Mouse (Mus musculus) embryo, embryonic 11 days (tissue): ENCODE measurements around the gene Rhno1.
"Not testable (repeated sequence)": the region's sequence is repeated elsewhere in the genome, so short reads cannot be mapped to it uniquely, and the experiment has no call there.

Experiments
- DNase-seq: peaks from one replicate; pipeline ENCODE4 v3.0.0-alpha.2; 2015

Gene Rhno1

DNA sequence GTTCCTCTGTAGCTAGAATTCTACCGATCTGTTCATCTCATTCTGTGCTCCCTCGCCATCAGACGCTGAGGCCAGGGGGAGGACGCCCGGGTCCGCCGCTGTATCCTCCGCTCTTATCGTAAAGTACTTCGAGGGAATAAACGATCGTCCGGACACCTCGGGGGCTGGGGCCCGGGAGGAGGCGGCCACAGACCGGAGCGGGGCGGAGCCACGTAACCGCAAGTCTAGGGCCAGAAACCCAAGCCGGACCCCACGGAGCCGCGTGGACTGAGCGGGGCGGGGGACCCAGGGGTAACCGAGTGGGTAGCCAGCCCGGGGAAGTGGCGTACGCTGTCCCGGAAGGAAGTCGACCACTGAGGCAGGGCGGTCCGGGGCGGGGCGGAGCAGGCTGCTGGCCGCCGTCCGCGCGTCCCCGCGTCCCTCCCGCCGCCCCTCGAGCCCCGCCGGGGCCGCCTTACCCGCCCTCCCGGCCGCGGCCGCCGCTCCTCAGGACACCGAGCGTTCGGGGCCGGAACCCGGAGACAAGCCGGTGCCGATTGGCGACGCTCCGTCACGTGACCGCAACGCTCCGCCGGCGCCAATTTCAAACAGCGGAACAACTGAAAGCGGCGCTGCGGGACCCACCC lies at the start of gene Rhno1, which contains the start of gene Foxm1:
Gene Rhno1, minus strand, starts transcription at position 531 of the 626 bp plus-strand sequence.
Gene Foxm1, plus strand, starts transcription at position 587 of the 626 bp plus-strand sequence.
- peak; percentile 94 for DNase-seq

DNA sequence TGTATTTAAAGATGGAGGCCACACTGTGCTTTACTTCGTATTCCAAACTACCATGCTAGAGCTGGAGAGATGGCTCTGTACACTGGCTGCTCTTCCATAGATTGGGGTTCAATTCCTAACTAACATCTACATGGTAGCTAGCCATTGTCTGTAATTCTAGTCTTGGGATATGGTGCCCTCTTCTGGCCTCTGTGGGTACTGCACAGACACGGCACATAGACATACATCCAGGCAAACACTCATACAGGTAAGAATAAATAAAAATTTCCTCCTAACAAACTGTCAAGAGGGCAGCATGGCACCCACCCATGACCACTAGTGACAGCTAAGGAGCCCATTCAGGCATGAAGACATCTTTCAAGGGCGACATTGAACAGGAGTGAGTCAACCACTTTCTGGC lies 48.4 kb upstream of the Rhno1 start:
- peak; percentile 66 for DNase-seq

- DNase-seq, result no peak
Observed at GRCm38 (mm10) chr6:128410305-128410704, 47.6 kb upstream of the Rhno1 start.

DNA sequence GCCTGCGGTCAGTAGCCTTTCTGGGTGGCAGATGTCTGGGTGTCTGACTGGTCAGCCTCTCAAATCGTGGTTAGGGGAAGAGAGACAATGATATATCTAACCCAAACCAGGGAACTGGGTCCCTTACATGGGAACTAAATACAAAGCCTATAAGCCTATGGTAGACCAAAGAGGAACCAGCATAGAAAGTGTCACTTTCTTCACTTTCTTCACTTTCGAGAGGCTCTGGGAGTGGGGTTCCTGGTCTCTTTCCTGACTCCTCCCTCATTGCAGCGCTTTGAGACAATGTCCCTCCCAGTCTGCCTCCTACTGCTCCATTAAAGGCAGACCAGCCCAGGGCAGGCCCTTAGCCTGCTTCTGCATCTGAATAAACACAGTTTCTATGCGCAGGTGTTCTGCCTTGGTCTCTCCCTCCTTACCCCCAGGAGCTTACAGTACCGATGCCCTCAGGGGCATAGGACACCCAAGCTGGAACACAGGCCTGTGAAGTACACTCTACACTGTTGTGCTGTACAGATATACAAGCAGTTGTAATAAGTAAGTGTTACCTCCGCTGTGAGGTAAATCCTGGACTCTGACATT lies 45.9 kb upstream of the Rhno1 start:
- DNase-seq, result no peak

- no peak for DNase-seq
Observed at GRCm38 (mm10) chr6:128404708-128405107, 42.0 kb upstream of the Rhno1 start.

DNA sequence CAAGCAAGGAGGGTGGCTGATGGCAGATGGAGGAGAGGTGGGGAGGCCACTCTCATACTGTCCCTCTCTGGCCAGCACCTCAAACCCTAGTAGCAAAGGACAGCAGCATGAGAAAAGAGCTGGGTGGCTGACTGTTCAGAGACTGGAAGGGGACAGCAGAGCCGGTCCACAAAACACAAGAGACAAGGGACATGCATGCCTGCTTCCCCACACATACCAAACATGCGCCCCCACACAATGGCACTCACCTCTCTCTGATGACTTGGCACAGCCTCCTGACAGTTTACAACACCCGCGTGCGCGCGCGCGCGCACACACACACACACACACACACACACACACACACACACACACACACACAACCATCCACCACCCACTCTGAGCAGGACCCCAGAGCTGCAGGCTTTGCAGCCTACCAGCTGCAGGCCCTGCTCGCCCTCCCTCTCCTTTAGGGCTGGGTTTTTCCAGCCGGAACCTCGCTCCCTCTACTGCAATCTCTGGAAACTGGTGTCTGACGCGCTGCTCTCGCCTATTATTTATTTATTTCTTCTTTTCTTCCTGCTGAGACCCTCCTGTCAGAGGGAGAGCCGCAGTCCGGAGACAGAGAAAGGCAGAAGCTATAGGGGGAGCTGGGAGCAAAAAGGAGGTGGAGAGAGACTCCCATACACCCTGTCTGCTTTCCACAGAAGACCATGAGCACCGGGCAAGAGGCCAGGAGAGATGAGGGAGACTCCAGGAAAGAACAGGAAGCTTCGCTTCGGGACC lies 36.9 kb upstream of the Rhno1 start:
- DNase-seq, result peak; percentile 44

- no peak for DNase-seq
Observed at GRCm38 (mm10) chr6:128398996-128399395, 36.3 kb upstream of the Rhno1 start, which contains the start of gene Nrip2. Gene Nrip2 (plus strand): TSS chr6:128399296.

GRCm38 (mm10) chr6:128397574-128398261 lies 35.0 kb upstream of the Rhno1 start:
- no peak for DNase-seq

DNA sequence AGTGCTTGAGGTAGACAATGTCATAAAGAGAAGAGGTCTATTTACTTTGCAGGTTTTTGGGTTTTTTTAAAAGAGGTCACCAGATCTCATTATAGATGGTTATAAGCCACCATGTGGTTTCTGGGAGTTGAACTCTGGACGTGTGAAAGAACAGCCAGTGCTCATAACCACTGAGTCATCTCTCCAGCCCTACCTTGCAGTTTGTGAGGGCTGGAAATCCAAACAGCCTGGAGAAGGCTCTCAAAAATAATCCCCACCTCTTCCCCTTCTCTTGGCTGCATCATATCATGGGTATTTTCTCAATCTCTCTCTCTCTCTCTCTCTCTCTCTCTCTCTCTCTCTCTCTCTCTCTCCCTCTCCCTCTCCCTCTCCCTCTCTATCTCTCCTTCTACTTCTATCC lies 28.0 kb upstream of the Rhno1 start:
- no peak for DNase-seq

DNA sequence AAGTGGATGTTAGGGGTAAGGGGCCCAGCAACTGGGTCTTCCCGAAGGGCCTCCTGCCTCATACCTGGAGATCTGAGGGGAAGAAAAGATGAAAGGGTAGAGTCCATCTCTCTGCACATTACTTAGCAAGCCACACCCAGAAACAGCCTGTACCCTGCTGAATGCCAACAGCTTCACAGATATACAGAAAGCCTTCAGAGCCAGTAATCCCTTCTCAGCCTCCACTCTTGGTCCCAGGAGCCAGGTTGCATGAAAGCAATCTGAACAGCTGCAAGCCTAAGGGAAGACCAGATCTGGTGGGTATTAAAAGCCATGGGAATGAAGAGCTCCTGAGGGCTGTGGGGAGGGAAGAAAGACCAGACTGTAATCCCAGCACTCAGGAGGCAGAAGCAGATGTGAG lies 26.5 kb upstream of the Rhno1 start:
- no peak for DNase-seq

- DNase-seq, result no peak
Observed at GRCm38 (mm10) chr6:128385026-128385425, 22.3 kb upstream of the Rhno1 start.

GRCm38 (mm10) chr6:128383752-128384151 lies 21.0 kb upstream of the Rhno1 start:
- DNase-seq, result no peak

DNA sequence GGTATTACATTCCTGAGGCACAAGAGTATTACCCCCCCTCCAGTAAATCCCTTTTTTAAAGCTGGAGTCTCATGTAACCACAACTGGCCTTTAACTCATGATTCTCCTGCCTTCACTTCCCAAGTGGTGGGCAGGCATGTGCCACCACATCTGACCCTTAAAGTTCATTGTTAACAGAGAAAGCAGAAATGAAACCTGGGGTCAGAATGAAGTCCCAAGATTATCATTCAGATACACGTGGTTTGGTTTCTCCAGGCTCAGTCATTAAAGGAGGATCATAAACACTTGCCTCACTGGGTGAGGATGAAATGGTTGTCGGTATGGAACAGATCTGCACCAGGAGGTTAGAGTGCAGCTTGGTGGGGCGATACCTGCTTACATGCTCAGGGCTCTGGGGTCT lies 18.5 kb upstream of the Rhno1 start:
- DNase-seq, result no peak

DNA sequence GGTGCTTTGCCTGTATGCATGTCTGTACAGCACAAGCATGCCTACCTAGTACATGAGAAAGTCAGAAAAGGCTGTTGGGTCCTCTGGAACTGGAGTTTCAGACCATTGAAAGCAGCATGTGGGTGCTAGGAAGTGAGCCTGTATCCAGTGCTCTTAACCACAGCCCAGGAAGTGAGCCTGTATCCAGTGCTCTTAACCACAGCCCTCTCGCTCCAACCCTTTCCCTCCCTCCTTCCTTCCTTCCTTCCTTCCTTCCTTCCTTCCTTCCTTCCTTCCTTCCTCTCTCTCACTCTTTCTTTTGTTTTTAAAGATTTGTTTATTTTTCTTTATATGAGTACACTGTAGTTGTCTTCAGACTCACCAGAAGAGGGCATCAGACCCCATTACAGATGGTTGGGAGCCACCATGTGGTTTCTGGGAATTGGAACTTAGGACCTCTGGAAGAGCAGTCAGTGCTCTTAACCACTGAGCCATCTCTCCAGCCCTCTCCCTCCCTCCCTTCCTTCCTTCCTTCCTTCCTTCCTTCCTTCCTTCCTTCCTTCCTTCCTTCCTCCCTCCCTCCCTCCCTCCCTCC lies 18.0 kb upstream of the Rhno1 start:
- DNase-seq, result not testable (repeated sequence)

DNA sequence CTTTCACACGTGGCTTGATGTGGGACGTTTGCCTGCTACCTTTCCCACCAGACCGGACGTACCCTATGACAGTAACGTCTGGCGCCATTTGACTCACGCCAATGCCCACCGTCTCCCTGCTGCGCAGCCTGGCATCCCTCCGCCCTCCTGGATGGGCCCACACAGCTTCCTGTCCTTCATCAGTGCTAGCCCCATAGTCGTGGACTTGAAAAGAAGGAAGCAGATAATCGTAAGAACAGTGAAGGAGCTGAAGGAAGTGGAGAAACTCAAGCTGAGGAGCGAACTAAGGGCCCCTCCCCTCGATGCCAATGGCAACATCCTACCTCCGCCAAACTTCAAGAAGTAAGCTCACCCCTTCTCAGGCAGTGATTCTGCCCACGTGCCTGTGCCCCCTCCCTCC lies 16.9 kb upstream of the Rhno1 start:
- no peak for DNase-seq

DNA sequence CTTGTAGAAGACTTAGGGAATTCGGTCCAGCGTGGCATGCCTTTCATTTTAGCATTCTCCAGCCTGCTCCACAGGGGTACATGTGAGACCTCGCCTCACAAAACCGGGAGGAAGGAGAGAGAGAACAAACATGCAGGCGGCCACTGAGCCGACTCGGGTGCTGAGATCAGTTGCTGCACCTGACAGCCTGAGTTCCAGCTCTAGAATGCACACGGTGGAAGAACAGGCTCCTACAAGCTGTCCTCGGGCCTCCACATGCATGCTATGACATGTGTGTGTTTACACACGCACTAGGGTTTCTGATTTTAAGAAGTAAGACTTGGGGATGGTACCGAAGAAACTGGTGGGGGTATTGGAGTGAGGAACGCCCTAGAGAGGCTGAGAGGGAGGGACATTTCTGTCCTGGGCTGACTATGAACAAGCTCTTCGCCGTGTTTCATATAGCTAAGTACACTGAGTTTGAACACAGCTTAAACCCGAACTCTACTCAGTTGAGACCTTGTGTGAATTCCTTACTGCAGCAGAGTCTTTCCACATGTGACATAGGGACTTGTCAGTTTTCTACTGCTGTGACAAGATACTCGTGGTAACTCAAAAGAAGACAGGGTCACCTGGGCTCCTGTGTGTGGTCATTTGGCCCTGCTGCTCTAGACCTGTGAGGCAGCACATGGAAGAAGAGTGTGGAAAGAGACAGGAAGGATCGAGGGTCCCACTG lies 13.8 kb upstream of the Rhno1 start:
- no peak for DNase-seq

- peak; percentile 64 for DNase-seq
Observed at GRCm38 (mm10) chr6:128375192-128375591, 12.5 kb upstream of the Rhno1 start, which contains the start of the genes Tex52 and Gm44596. Gene Tex52 (plus strand): TSS chr6:128375456. Gene Gm44596 (plus strand): TSS chr6:128375503.

GRCm38 (mm10) chr6:128370040-128370439 lies 7.3 kb upstream of the Rhno1 start:
- DNase-seq, result no peak

GRCm38 (mm10) chr6:128366466-128366865 lies 3.8 kb upstream of the Rhno1 start:
- DNase-seq, result no peak

DNA sequence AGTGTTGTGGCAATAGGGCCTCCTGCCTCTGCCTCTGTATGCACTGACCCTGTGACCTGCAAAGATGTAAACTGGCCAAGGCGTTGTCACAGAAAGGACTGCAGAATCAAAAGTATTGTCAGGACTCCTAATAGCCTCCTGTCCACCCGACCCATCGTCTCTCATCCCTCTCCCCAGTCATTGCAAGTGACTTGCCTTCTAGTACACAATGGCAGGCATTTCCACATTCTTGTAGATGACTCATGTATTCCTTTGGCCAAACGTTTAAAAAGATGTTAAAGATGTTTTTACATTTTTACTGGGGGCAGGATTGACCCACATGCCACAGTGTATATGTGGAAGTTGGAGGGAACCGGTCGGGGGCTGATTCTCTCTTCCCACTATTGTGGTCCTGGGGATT lies 2.0 kb upstream of the Rhno1 start:
- DNase-seq, result no peak

DNA sequence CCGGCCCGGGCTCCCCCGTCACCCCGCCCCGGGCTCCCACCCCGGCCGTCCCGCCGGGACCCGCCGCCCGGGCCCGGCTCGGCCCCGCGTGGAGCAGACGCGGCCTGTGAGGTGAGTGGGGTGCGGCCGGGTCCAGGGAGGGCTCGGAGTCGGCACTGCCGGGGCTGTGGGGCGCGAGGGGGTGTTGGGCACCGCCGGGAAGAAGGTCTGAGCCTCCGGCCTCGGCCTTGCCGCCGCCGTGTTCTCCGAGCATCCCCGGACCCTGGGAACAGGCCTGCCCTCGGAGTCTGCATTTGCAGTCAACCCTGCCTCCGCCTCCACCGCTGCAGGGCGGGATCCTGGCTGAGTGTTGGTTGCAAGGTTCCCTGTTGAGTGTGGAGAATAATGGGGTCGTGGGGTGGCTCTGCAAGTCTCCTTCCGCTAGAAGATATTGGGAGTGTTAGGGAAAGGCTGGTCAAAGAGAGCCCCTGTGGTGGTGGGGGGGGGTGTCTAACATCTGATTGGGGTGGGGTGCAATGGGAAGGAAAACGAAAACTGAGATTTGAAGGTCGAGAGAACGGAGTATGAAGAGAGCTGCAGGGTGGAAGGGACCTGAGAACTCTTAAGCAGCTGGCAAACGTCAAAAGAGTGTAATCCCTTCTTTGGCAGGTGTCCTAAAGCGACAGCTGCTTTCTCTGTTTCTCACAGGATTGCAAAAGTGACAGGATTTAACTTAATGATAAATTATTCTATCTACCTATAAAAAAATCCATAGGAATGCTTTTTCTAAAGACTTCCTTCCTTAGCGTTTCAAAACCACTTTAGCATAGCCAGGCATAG lies 505 bp upstream of the Rhno1 start:
- DNase-seq, result peak; percentile 64
